Mouse (Mus musculus): Measurements from ENCODE around the gene Bcat2.

Gene Bcat2

DNA sequence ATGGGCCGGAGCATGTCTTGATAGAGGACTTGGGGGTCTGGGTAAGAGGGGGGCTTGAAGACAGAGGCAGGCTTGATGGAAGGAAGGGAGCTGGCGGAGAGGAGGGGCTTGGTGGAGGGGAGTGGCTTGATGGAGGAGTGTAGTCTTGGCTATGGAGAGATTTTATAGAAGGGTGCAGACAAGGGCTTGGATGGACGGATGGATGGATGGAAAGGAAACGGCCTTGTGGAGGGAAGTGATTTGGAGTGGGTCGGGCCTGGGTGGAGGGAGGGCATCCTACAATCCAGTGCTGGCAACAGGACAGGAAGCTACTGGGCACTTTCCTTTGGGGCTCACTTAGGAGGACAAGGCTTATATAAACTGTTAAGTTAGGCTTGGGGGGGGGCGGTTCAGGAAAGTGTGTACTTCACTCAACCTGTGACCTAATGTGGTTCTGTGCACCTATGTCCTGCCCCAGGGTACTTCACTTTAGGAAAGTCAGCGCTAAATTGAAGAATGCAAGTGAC lies 56.7 kb downstream of the Bcat2 start:
- no peak for DNase-seq (ENCODE audit: low spot score)

DNA sequence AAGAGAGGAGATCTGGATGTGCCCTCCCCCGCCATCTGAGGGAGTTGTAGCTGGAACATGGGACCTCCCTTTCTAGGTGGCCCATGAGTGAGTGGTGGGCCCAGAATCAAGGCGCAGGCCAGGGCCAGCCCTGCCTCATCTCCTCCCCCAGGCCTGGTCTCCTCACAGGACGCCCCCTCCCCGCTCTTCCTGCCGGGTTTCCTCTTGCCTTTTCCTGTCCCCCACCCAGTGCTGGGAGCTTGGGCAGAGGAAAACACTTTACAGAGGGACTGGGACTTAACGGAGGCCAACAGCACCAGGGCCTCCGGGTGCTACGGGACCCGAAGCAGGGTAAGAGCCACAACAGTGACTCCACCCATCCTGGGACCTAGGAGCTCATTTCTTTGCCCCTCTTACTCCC lies 57.3 kb downstream of the Bcat2 start, which contains the start of gene Rasip1:
Rasip1 (plus strand) TSS at position 228 of the 400 bp plus-strand sequence.
- no peak for DNase-seq (ENCODE audit: low spot score)

DNA sequence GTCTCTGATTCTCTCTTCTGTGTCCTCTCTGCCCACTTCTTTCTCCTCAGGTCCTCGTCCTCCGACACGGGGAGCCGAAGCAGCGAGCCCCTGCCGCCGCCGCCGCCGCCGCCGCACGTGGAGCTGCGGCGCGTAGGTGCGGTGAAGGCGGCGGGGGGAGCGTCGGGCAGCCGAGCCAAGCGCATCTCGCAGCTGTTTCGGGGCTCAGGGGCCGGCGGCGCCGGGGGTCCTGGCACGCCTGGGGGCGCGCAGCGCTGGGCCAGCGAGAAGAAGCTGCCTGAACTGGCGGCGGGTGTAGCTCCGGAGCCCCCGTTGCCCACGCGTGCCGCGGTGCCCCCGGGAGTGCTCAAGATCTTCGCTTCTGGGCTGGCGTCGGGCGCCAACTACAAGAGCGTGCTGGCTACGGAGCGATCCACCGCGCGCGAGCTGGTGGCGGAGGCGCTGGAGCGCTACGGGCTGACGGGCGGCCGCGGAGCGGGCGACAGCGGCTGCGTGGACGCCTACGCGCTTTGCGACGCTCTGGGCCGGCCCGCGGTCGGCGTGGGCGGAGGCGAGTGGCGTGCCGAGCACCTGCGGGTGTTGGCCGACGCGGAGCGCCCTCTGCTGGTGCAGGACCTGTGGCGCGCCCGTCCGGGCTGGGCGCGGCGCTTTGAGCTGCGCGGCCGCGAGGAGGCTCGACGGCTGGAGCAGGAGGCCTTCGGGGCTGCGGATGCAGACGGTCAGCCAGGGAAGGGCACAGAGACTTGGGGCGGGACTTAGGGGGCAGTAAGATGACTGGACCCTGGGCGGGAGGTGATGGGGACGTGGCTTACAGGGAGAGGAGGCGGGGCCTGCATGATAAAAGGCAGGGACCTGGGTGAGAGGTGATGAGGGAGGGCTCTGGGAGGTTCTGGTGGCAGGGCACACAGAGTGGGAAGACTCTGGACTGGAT lies 58.7 kb downstream of the Bcat2 start:
- DNase-seq (ENCODE audit: low spot score) = peak; percentile 89

DNA sequence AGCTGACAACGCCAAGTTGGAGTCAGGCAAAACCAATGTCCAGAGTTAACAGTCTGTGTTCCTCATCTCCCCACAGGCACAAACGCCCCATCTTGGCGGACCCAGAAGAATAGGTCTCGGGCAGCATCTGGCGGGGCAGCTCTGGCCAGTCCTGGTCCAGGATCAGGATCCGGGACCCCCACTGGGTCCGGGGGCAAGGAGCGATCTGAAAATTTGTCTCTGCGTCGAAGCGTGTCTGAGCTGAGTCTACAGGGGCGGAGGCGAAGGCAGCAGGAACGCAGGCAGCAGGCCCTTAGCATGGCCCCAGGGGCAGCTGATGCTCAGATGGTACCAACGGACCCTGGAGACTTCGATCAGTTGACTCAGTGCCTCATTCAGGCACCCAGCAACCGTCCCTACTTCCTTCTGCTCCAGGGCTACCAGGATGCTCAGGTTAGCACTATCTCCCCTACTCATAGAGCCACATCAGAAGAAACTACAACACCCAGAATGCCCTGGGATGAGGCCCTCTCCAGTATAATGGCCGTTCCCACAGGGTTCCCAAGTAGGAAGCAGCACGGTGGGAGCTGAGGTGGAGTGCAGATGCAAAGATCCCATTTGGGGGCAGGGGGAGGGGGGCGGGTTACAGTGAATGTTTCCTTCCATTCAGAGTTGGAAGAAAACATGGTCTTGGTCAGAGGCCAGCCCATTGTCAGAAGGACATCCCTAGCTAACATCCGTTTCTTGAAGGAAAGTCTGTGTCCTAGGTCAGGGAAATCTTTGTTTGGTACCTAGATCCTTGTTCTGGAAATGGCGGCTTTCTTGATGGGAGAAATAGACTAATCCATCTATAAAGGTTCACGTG lies 60.3 kb downstream of the Bcat2 start:
- DNase-seq (ENCODE audit: low spot score) = no peak

- peak; percentile 71 for DNase-seq (ENCODE audit: low spot score)
Measured at GRCm38 (mm10) chr7:45632499-45632898, 62.5 kb downstream of the Bcat2 start.

DNA sequence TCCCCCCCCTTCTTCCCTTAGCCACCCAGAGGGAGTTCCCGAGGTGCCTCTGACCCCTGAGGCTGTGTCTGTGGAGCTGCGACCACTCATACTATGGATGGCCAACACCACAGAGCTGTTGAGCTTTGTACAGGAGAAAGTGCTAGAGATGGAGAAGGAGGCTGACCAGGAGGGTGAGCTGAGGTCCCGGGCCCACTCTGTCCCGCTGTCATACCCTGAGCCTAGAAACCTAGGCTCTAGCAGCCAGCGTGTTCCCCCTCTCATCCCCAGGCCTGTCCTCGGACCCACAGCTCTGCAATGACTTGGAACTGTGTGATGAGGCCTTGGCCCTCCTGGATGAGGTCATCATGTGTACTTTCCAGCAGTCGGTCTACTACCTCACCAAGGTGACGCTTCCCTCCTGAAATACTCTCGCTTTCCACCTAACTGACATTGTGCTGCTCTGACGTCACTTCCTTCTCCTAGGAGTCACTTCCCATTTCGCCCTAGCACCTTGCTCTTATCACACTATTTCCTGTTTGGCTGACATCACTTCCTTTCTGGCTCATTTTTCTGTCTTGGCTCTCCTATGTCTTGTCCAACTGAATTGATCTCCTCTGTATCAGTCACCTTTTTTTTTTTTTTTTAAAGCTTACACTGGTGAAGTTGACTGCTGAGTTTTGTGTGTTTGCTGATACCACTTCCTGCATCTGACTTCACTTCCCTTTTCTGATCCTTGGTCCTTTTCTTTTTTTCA lies 65.2 kb downstream of the Bcat2 start:
- DNase-seq (ENCODE audit: low spot score) = peak; percentile 43

DNA sequence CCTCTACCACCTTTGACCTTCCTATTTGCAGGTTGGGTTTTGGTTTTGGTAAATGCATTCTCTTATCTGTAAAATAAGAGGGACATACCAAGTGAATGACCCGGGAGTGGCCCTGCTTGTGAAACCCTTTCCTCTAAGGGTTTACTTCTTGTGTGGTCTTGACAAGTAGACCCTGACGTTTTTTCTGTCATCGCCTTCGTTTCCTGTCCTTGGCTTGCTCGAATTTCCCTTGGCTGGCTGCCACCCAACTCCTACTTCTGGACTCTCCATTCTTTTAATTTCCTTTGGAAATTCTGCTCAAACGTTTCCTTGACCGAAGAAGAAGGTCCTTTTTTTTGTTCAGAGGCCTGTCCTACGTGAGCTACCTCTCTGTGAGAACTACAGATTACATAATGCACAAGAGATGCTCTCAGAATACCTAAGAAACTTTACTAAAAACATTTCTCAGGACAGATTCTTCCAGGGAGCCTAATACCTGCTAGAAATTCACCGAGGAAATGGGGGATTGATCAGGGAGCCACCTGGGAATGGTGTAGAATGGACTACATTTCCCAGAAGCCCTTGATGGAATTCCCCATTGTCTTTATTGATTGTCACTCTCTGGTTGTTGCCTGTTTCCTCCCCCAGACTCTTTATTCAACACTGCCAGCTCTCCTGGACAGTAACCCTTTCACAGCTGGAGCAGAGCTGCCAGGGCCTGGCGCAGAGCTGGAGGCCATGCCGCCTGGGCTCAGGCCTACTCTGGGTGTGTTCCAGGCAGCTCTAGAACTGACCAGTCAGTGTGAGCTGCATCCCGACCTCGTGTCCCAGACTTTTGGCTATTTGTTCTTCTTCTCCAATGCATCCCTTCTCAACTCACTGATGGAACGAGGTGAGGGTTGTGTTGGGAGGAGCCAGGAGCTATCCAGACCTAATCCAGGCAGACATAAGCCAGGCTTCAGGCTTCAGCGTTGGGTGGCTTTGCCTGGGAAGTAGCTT lies 66.0 kb downstream of the Bcat2 start:
- DNase-seq (ENCODE audit: low spot score) = no peak

- DNase-seq (ENCODE audit: low spot score) = no peak
Measured at GRCm38 (mm10) chr7:45637710-45638109, 67.8 kb downstream of the Bcat2 start.

DNA sequence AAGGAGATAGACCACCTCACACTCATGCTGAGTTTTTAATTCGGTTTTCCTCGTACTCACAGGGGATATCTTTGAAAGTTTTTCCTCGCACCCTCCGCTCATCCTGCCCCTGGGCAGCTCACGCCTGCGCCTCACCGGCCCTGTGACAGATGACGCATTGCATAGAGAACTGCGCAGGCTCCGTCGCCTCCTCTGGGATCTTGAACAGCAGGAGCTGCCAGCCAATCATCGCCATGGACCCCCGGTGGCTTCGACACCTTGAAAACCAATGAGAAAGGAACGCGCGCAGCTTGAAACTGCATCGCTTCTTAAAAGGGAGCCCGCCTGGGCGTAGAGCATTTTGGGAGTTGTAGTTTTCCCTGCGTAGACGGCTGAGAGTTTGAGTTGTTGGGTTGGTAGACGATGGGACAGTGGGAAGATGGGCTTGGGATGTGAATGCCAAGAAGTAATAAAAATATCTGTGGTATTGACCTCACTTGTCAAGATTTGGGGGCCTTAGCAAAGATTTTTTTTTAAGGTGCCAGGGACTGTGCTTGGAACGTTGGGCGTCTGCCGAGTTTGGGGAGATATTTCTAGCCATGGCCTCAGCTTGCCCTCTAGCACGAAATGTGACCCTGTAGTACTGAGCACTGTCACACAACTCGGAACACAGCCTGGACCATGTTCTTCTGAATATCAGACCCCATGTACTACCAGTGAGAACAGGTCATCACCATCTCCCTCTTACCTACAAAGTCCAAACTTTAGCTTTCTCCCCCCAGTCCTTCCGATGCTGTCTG lies 68.9 kb downstream of the Bcat2 start:
- DNase-seq (ENCODE audit: low spot score) = peak; percentile 98

Measured in embryo, embryonic 10 days (tissue).